Mouse (Mus musculus) stomach, embryonic 16.5 days (tissue): ENCODE measurements around the gene Fam168b. TPM values are rescaled to one million over a fixed set of nuclear protein-coding genes. Genes with fewer than 3 reads are reported as not detected.

Experiments
- ATAC-seq: fragments of 200-750 bp; cut with Nextera tagmentation; 2 replicates; pipeline ENCODE4 v1.8.0; 2017; ENCODE audit warnings: moderate number of reproducible peaks, moderate TSS enrichment; ENCODE audit not compliant: insufficient read depth, low FRiP score
- H3K27ac ChIP-seq: fragments of 300-500 bp; sonication (generic); 2 replicates; pipeline ENCODE4 v1.5.1; 2014; ENCODE audit warnings: low read length
- H3K27me3 ChIP-seq: fragments of 300-500 bp; sonication (generic); 2 replicates; pipeline ENCODE4 v1.6.1; 2014; ENCODE audit warnings: low read length, control low read depth, mixed read lengths; ENCODE audit not compliant: control insufficient read depth, insufficient read depth
- H3K36me3 ChIP-seq: fragments of 300-500 bp; sonication (generic); 2 replicates; pipeline ENCODE4 v1.6.1; 2014; ENCODE audit warnings: low read length; ENCODE audit not compliant: control insufficient read depth, insufficient read depth
- H3K4me1 ChIP-seq: fragments of 300-500 bp; sonication (generic); 2 replicates; pipeline ENCODE4 v1.6.1; 2014; ENCODE audit warnings: low read length, control low read depth, mixed read lengths; ENCODE audit not compliant: control insufficient read depth, insufficient read depth
- H3K4me2 ChIP-seq: fragments of 300-500 bp; sonication (generic); 2 replicates; pipeline ENCODE4 v1.6.1; 2014; ENCODE audit warnings: low read depth, low read length, mixed read lengths
- H3K4me3 ChIP-seq: fragments of 300-500 bp; sonication (generic); replicated peaks from 2 replicates; pipeline ENCODE4 v1.5.1; 2014; ENCODE audit warnings: mild to moderate bottlenecking, low read length
- H3K9ac ChIP-seq: fragments of 300-500 bp; sonication (generic); 2 replicates; pipeline ENCODE4 v1.6.1; 2014; ENCODE audit warnings: low read length
- H3K9me3 ChIP-seq: fragments of 300-500 bp; sonication (generic); replicated peaks from 2 replicates; pipeline ENCODE4 v1.6.1; 2016; ENCODE audit warnings: low read length, control low read depth; ENCODE audit not compliant: control insufficient read depth
- WGBS: fragments of 180-500 bp; shearing (Covaris S2); extraction: QIAGEN DNeasy Blood & Tissue Kit; methylation state at CpG from one replicate; pipeline ENCODE4 v1.1.7; 2014; 5-methylcytosine and 5-hydroxymethylcytosine counted together
- polyA plus RNA-seq: library from polyadenylated mRNA; unstranded; fragments of >200 nt; fragmentation: Nextera tagmentation; extraction: Ambion mirVana; gene quantifications from 2 replicates; pipeline ENCODE4 v1.2.1, GENCODE M21; 2015

The Fam168b gene
- polyA plus RNA-seq, 1 experiment from 2014 or later: 46.2 TPM

DNA sequence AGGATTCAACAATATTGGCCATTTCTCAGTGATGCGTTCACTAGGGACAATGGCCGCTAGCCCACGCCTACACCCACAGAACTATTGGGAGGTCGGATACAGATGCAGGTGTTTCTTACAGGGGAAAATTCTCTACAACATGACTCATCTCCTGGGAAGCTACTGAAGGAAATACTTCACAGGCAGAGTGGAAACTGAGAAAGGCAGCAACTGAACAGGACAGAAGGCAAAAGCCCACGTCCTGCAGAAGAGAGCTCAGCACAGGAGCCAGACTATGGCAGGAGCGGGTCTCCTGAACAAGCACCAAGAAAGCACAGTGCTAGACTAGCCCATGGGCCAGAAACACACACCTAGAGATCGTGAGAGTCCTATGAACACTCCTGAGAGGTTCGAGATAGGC is 18.7 kb downstream of the Fam168b start:
- WGBS: 80% methylated on average over 8 of the region's 8 CpGs
- no peak overlapping the region for H3K4me3 ChIP-seq
- H3K36me3 ChIP-seq: peaks cover 6% of the 10 kb centered on the region; the same call in 1 of the 2 replicates
- H3K9me3 ChIP-seq: no peaks in the 10 kb centered on the region
- no peak for ATAC-seq
- no peaks in the 10 kb centered on the region for H3K27me3 ChIP-seq
- H3K4me1 ChIP-seq: no peaks in the 10 kb centered on the region
- no peak overlapping the region for H3K4me2 ChIP-seq
- no peak overlapping the region for H3K27ac ChIP-seq
- H3K9ac ChIP-seq: no peak overlapping the region

DNA sequence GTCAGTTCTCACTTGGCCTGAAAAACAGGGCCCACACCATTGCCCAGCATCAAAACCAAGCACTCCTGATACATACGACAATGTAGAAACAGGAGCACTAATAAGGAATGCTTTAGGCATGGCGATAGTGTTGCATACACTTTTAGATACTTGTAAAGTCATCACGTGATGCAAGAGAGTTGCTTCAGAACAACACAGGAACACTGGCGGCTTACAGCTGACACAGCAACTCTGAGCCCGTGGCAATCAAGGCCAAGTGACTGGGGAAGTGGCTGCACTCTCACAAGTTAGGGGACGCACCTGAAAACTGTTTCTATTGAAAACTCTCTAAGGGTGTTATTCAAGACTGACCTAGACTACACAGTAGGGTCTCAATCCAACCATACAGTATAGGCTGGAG is 19.5 kb downstream of the Fam168b start:
- H3K4me3 ChIP-seq: no peak overlapping the region
- no peak for ATAC-seq
- WGBS: 88% methylated on average over 6 of the region's 6 CpGs
- no peaks in the 10 kb centered on the region for H3K4me1 ChIP-seq
- H3K4me2 ChIP-seq: no peak overlapping the region
- no peak overlapping the region for H3K27ac ChIP-seq
- H3K9ac ChIP-seq: no peak overlapping the region
- no peaks in the 10 kb centered on the region for H3K27me3 ChIP-seq
- peaks cover 6% of the 10 kb centered on the region; the same call in 1 of the 2 replicates for H3K36me3 ChIP-seq
- no peaks in the 10 kb centered on the region for H3K9me3 ChIP-seq

DNA sequence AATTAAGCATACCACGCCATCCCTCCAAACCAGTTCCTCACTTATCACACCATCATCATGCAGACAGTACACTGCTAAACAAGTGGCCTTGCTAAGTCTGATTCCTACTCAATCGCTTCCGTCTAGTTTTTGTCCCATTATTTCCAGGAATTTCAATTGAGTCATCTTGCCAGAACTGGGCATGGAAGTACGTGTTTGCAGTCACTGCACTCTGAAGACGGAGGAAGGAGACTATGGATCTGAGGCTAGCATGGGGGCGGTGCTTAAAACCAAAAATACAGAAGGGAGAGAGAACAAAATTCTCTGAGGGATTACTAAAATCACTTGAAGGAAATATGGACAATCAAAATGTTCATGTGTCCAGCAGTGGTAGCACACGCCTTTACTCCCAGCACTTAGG is 20.1 kb downstream of the Fam168b start:
- no peak for ATAC-seq
- Histone ChIP-seq H3K27ac (no peak overlapping the region), H3K4me3 (no peak overlapping the region), H3K9ac (no peak overlapping the region), H3K27me3 (no peaks in the 10 kb centered on the region), H3K36me3 (peaks cover 8% of the 10 kb centered on the region; the same call in 1 of the 2 replicates), H3K4me2 (no peak overlapping the region), H3K4me1 (no peaks in the 10 kb centered on the region), H3K9me3 (no peaks in the 10 kb centered on the region)
- 89% methylated on average over 7 of the region's 7 CpGs for WGBS

DNA sequence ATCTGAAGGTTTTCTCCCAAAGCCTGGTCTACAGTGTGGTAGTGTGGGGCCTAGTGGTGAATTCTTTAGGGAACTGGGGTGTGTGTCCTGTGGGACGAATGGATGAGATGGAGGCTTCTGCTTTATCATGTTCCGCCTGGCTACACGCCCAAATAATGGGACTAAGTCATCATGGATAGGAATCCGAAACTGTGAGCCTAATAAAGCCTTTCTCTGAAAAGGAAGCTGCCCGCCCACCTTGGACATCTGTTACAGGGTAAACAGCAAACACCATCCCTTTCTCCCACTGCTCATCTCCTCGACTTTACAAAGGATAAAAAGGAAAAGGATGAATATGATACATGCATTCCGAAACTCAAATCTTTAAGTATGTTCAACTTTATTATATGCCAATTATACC is 20.9 kb downstream of the Fam168b start:
- no peak overlapping the region for H3K9ac ChIP-seq
- peaks cover 7% of the 10 kb centered on the region; the same call in 1 of the 2 replicates for H3K36me3 ChIP-seq
- no peak overlapping the region for H3K4me3 ChIP-seq
- no peaks in the 10 kb centered on the region for H3K9me3 ChIP-seq
- no peak overlapping the region for H3K4me2 ChIP-seq
- H3K27me3 ChIP-seq: no peaks in the 10 kb centered on the region
- ATAC-seq: no peak
- 88% methylated on average over 7 of the region's 7 CpGs for WGBS
- no peak overlapping the region for H3K27ac ChIP-seq
- no peaks in the 10 kb centered on the region for H3K4me1 ChIP-seq

DNA sequence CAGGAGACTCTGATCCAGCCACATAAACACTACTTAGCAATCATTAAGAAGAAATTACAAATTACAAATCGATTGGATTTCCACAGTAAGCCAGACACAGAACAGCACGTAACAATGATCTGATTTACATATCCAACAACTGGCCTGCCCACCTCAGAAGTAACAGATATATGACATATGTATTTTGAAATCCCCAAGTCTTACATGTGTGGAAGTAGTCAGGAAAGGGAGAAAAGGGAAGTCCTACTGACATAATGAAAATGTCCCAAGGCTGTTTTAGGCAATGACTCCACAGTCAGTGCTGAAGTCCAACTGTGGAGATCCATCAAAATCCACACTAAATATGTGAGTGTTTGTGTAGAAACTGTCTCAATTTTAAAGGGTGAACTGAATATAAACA is 21.5 kb downstream of the Fam168b start:
- H3K9me3 ChIP-seq: no peaks in the 10 kb centered on the region
- no peak overlapping the region for H3K27ac ChIP-seq
- ATAC-seq: no peak
- peaks cover 7% of the 10 kb centered on the region; the same call in 1 of the 2 replicates for H3K36me3 ChIP-seq
- 95% methylated on average over 2 of the region's 2 CpGs for WGBS
- H3K4me2 ChIP-seq: no peak overlapping the region
- no peaks in the 10 kb centered on the region for H3K4me1 ChIP-seq
- no peaks in the 10 kb centered on the region for H3K27me3 ChIP-seq
- H3K4me3 ChIP-seq: no peak overlapping the region
- no peak overlapping the region for H3K9ac ChIP-seq

DNA sequence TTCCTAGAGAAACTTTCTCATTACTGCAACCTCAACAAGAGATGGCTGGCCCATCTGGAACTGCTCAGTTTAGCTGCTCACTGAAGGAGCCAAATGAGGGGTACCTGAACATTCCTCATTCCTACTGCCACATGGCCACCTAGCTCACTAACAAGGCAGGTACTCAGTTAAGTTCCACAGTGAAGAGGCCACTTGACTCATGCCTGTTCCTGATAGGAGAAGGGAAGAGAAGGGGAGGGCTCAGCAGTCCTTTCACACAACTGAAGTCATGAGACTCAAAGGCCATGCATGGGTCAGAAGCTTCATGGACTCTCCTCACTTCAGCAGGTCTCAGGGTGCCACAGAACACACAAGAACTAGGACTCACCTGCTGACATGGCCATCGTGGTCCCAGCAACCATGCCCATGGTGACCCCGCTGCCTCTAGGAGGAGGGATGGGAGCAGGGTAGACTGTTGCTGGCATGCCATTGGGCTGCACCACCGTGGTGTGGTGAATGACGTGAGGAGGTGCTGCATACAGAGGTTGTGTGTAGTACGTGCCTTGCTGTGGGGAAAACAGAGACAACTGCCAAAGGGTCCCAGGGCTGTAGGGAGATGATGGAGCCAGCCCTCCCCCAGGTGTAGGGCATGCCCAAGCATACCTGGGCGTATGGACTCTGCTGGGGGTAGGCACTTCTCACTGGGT is 23.5 kb downstream of the Fam168b start:
- Histone ChIP-seq H3K36me3 (peaks cover 11% of the 10 kb centered on the region; the same call in 1 of the 2 replicates), H3K27me3 (no peaks in the 10 kb centered on the region), H3K4me2 (no peak overlapping the region), H3K27ac (no peak overlapping the region), H3K9ac (no peak overlapping the region), H3K4me3 (no peak overlapping the region), H3K4me1 (no peaks in the 10 kb centered on the region), H3K9me3 (no peaks in the 10 kb centered on the region)
- WGBS: 90% methylated on average over 6 of the region's 6 CpGs
- no peak for ATAC-seq

DNA sequence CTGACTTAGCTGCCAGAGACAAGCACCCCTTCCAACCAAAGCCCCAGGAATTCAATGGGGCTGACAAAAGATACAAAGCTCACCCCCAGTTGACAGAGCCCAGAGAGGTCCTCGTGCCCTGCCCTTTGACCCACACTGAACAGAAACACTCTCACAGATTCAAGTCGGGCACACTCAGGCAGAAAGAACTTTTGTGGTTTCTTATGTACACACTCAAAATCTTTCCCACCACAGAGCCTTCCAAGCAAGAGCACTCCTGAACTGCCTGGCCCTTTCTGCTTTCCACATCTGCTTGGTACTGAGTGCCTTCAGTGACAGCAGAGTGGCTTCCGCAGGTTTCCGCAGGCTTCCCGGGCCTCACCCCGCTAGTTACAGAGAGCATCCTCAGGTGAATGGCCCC is 27.0 kb downstream of the Fam168b start:
- Histone ChIP-seq H3K4me3 (no peak overlapping the region), H3K4me1 (no peaks in the 10 kb centered on the region), H3K9me3 (no peaks in the 10 kb centered on the region), H3K36me3 (peaks cover 13% of the 10 kb centered on the region; the same call in 1 of the 2 replicates), H3K9ac (no peak overlapping the region), H3K27ac (no peak overlapping the region), H3K27me3 (no peaks in the 10 kb centered on the region), H3K4me2 (no peak overlapping the region)
- no peak for ATAC-seq
- 80% methylated on average over 6 of the region's 6 CpGs for WGBS

DNA sequence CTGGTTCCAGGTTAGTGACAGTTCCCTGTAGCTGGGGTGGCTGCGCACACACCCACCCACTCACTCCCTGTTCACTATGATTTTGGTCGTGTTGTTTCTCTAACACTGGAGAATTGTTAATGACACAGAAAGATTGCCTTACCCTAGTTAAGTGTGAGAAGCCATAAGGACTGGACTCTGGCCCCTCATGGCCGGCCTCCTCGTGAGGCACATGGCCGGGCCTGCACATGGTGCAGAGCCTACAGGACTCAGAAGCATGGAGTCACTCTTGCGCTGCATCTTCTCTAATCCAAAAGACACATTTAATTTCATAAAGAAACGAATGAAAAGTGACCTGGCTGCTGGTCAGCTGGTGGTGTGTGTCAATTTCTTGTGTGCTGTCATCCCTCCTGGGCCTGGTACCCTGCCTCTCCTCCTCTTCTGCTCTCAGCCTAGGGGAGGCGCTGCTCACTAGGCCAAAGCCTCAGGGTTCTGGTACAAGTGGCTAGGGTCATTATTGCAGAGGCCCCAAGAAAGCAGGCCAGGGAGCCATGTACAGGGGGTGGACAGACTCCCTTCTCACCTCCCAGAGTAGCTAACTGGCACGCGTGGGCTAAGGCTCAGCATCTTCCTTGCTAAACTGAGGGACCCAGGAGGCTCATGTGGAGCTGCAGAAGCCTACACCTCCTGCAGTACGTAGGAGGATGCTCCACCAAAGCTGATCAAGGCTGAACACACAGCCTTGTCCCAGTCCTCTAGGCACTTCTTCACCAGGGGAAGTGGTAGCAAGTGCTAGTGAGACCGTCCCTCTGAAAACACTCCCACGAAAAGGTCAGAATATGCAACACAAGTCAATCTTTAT is 30.2 kb downstream of the Fam168b start:
- no peak overlapping the region for H3K9ac ChIP-seq
- 87% methylated on average over 13 of the region's 13 CpGs for WGBS
- H3K9me3 ChIP-seq: no peaks in the 10 kb centered on the region
- no peaks in the 10 kb centered on the region for H3K27me3 ChIP-seq
- H3K4me1 ChIP-seq: no peaks in the 10 kb centered on the region
- no peak overlapping the region for H3K27ac ChIP-seq
- no peak for ATAC-seq
- H3K36me3 ChIP-seq: peaks cover 10% of the 10 kb centered on the region; the same call in 1 of the 2 replicates
- H3K4me2 ChIP-seq: no peak overlapping the region
- H3K4me3 ChIP-seq: no peak overlapping the region

DNA sequence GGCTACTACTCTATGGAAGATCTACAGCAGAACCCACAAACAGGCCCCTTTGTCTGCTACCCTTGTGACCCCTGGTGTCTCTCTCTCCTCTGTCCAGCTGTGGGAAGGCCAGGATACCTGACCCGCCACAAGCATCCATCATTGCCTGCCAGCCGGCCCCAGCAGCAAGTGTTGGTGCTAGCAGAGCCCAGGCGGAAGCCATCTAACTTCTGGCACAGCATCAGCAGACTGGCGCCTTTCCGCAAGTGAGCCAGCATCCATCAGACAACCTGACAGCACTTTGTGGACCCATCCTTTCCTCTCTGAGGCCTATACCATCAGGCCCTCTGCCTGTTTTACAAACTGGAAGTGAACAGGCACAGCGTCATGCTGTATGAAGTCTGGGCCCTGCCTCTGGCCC is 31.3 kb downstream of the Fam168b start:
- Histone ChIP-seq H3K27me3 (no peaks in the 10 kb centered on the region), H3K27ac (no peak overlapping the region), H3K4me3 (no peak overlapping the region), H3K36me3 (peaks cover 9% of the 10 kb centered on the region; the same call in 1 of the 2 replicates), H3K4me2 (no peak overlapping the region), H3K9me3 (no peaks in the 10 kb centered on the region), H3K4me1 (peaks cover 2% of the 10 kb centered on the region), H3K9ac (no peak overlapping the region)
- ATAC-seq: no peak
- 51% methylated on average over 6 of the region's 6 CpGs for WGBS
